Mouse (Mus musculus) embryonic facial prominence, embryonic 11.5 days (tissue): ENCODE results near the gene Sdccag8. TPM values are rescaled to one million over a fixed set of nuclear protein-coding genes. Genes with fewer than 3 reads are reported as not detected.

Experiments used
- ATAC-seq: fragments of 200-750 bp; cut with Nextera tagmentation; replicated peaks from 2 replicates; pipeline ENCODE4 v1.8.0; 2017; ENCODE audit warnings: low read depth; ENCODE audit not compliant: insufficient number of reproducible peaks, low FRiP score, low TSS enrichment
- DNase-seq: peaks from one replicate; pipeline ENCODE4 v3.0.0-alpha.2; 2015; ENCODE audit warnings: low spot score
- H3K27ac ChIP-seq: fragments of 300-500 bp; sonication (generic); replicated peaks from 2 replicates; pipeline ENCODE4 v1.5.1; 2014; ENCODE audit warnings: mild to moderate bottlenecking, low read depth, low read length, control low read depth
- H3K27me3 ChIP-seq: fragments of 300-500 bp; sonication (generic); 2 replicates; pipeline ENCODE4 v1.6.1; 2014; ENCODE audit warnings: mild to moderate bottlenecking, low read length, moderate library complexity, mixed read lengths; ENCODE audit not compliant: control insufficient read depth, insufficient read depth
- H3K36me3 ChIP-seq: fragments of 300-500 bp; sonication (generic); replicated peaks from 2 replicates; pipeline ENCODE4 v1.6.1; 2014; ENCODE audit warnings: low read depth, mild to moderate bottlenecking, low read length, moderate library complexity, mixed read lengths; ENCODE audit not compliant: control insufficient read depth, insufficient read depth
- H3K4me1 ChIP-seq: fragments of 300-500 bp; sonication (generic); 2 replicates; pipeline ENCODE4 v1.6.1; 2014; ENCODE audit warnings: low read length, mixed read lengths; ENCODE audit not compliant: control insufficient read depth, insufficient read depth
- H3K4me2 ChIP-seq: fragments of 300-500 bp; sonication (generic); 2 replicates; pipeline ENCODE4 v1.6.1; 2014; ENCODE audit warnings: low read depth, mild to moderate bottlenecking, control low read depth, low read length, moderate library complexity
- H3K4me3 ChIP-seq: fragments of 300-500 bp; sonication (generic); 2 replicates; pipeline ENCODE4 v1.5.1; 2014; ENCODE audit warnings: low read depth, low read length, control low read depth
- H3K9ac ChIP-seq: fragments of 300-500 bp; sonication (generic); replicated peaks from 2 replicates; pipeline ENCODE4 v1.6.1; 2014; ENCODE audit warnings: mild to moderate bottlenecking, control low read depth, low read length
- H3K9me3 ChIP-seq: fragments of 300-500 bp; sonication (generic); replicated peaks from 2 replicates; pipeline ENCODE4 v1.6.1; 2016; ENCODE audit warnings: mild to moderate bottlenecking, low read length, inconsistent platforms, mixed read lengths; ENCODE audit not compliant: control insufficient read depth
- WGBS: fragments of 180-500 bp; shearing (Covaris S2); extraction: QIAGEN DNeasy Blood & Tissue Kit; methylation state at CpG from one replicate; pipeline ENCODE4 v1.1.7; 2014; 5-methylcytosine and 5-hydroxymethylcytosine counted together
- polyA plus RNA-seq: library from polyadenylated mRNA; unstranded; fragments of >200 nt; fragmentation: Nextera tagmentation; extraction: Ambion mirVana; gene quantifications from 2 replicates; pipeline ENCODE4 v1.2.1, GENCODE M21; 2014

The Sdccag8 gene
- polyA plus RNA-seq, 1 experiment from 2014 or later: 15.7 TPM

DNA sequence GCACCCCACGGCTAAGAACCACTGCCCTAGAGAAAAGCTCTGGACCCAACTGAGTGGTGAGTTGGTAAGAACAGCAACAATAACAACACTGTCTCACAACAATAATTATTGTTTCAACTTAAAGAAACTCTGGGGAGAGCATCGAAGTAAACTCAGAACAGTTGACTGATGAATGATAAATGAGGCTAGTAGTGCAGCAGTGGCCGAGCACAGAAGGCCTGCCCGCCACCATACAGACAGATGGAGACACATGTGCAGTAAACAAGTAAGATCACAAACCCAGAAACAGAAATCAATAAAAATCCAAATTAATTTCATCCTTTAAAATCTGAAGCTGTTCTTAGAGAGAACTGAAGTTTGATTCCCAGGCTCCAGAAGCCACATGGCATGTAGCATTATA is 225.6 kb downstream of the Sdccag8 start:
- DNase-seq: no peak
- Histone ChIP-seq H3K9me3 (no peaks in the 10 kb centered on the region), H3K9ac (no peak overlapping the region), H3K4me1 (no peaks in the 10 kb centered on the region), H3K27ac (no peak overlapping the region), H3K36me3 (no peaks in the 10 kb centered on the region), H3K4me2 (no peak overlapping the region), H3K4me3 (no peak overlapping the region), H3K27me3 (no peaks in the 10 kb centered on the region)
- 60% methylated on average over 4 of the region's 4 CpGs for WGBS
- ATAC-seq: no peak

DNA sequence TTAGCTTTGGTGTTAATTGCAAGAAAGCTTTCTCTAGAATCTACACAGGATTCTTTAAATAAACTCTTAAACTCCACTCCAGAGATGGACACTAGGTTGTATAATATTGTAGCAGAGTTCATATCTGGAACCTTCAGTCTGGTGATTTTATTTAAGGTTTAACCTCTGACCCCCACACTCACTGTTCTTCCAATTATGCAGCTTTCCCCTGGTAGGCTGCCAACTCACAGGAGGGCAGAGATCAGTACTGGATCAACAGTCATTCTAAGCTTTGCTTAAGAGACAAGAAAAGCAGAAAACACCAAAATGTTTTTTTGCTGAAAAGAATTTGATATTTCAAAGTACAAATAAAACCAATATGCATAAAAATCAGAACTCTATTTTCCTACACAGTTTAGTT is 231.4 kb downstream of the Sdccag8 start:
- no peak overlapping the region for H3K27ac ChIP-seq
- ATAC-seq (no peak), DNase-seq (no peak)
- H3K9ac ChIP-seq: no peak overlapping the region
- H3K4me2 ChIP-seq: no peak overlapping the region
- no peak overlapping the region for H3K4me3 ChIP-seq
- H3K36me3 ChIP-seq: no peaks in the 10 kb centered on the region
- no peaks in the 10 kb centered on the region for H3K9me3 ChIP-seq
- no peaks in the 10 kb centered on the region for H3K4me1 ChIP-seq
- no peaks in the 10 kb centered on the region for H3K27me3 ChIP-seq

DNA sequence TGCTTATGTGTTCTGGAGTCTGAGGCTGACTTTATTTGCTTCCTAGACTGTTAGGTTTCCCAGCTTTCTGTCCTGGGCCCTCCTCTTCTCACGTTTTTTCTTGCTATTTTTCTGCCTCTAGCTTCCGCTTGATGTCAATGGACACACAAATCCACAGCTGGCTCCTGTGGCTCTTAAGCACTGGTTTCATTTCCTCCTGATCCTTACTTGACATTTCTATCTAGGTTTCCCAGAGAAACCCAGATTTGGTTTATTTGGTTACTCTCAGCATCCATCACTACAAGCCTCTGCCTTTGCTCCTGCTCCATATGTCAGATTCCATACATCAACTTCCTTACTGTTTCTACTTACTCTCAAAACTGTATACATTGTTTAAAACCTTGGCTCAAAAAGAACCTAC is 232.5 kb downstream of the Sdccag8 start:
- Histone ChIP-seq H3K4me3 (no peak overlapping the region), H3K9ac (no peak overlapping the region), H3K4me1 (no peaks in the 10 kb centered on the region), H3K27ac (no peak overlapping the region), H3K4me2 (no peak overlapping the region), H3K27me3 (no peaks in the 10 kb centered on the region), H3K36me3 (no peaks in the 10 kb centered on the region), H3K9me3 (no peaks in the 10 kb centered on the region)
- DNase-seq (no peak), ATAC-seq (no peak)
- 77% methylated on average over 2 of the region's 2 CpGs for WGBS

DNA sequence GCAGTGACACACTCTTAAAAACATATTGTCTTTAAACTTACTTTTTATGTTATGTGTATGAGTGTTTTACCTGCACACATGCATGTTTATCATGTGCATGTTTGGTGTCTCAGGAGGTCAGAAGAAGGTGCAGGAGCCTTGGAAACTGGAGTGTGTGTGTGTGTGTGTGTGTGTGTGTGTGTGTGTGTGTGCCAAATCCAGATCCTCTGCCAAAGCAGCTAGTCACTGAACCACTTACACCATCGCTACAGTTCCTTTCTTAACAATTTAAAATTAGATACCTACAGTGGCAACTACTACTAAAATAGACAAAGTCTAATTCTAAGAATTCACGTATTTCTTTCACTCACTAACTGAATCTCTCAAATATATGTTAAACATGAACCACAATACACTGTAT is 234.3 kb downstream of the Sdccag8 start:
- WGBS: 90% methylated on average over 2 of the region's 2 CpGs
- ATAC-seq: no peak
- no peak overlapping the region for H3K4me2 ChIP-seq

DNA sequence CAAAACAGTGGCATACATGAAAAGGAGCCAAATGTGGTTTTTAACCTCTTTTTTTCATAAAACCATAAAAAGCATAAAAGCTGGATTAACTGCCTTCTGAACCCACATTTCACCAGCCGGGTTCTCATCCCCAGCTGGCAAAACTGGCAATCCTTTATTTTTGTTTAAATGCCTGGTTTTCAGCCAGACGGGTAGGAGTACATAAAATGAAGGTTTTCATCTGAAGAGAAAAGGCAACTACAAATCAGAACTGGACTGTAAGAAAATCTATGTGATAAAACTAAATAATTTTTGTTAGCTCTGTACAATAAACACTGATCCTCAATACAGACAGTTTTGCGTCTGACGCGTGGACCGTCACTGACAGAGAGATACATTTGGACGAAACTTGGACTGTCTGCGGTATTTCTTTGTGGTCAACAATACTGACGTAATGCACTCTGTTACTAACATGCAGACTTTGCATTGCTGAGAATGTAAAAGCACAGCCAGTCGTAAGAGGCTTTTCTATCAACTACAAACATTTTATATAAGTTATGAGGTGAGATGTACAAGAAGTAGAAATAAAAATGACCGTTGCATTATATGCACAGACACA is 237.0 kb downstream of the Sdccag8 start:
- H3K27ac ChIP-seq: no peak overlapping the region
- 92% methylated on average over 11 of the region's 11 CpGs for WGBS
- no peaks in the 10 kb centered on the region for H3K36me3 ChIP-seq
- no peaks in the 10 kb centered on the region for H3K27me3 ChIP-seq
- no peak overlapping the region for H3K4me2 ChIP-seq
- no peak overlapping the region for H3K4me3 ChIP-seq
- DNase-seq (no peak), ATAC-seq (no peak)
- no peak overlapping the region for H3K9ac ChIP-seq
- no peaks in the 10 kb centered on the region for H3K4me1 ChIP-seq
- no peaks in the 10 kb centered on the region for H3K9me3 ChIP-seq

More for the DNA sequence above, 234.3 kb downstream of the Sdccag8 start:
- DNase-seq: no peak
- Histone ChIP-seq H3K9me3 (no peaks in the 10 kb centered on the region), H3K27ac (no peak overlapping the region), H3K4me1 (no peaks in the 10 kb centered on the region), H3K36me3 (no peaks in the 10 kb centered on the region), H3K9ac (no peak overlapping the region), H3K4me3 (no peak overlapping the region), H3K27me3 (no peaks in the 10 kb centered on the region)

DNA sequence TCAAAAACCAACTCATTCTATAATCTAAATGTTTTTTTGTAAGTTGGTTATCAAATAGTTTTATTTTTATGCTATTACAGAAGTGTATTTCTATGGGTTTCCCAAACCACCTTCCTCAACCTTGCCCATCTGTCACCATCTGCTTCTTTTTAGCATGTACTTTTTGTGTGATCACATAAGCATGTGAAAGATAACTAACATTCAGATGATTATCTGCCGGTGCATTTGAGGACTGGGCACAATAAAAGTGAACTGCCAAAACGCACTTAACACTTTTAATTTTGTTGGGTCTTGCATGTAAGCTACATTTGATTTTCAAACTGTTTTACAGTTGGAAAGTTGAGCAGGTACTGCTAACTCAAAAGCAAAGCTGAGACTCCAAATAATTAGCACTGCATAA is 240.4 kb downstream of the Sdccag8 start:
- Histone ChIP-seq H3K4me3 (no peak overlapping the region), H3K4me2 (no peak overlapping the region), H3K36me3 (no peaks in the 10 kb centered on the region), H3K27ac (no peak overlapping the region), H3K9me3 (no peaks in the 10 kb centered on the region), H3K4me1 (no peaks in the 10 kb centered on the region), H3K27me3 (no peaks in the 10 kb centered on the region), H3K9ac (no peak overlapping the region)
- WGBS: 73% methylated on average over 2 of the region's 2 CpGs
- no peak for ATAC-seq
- no peak for DNase-seq

DNA sequence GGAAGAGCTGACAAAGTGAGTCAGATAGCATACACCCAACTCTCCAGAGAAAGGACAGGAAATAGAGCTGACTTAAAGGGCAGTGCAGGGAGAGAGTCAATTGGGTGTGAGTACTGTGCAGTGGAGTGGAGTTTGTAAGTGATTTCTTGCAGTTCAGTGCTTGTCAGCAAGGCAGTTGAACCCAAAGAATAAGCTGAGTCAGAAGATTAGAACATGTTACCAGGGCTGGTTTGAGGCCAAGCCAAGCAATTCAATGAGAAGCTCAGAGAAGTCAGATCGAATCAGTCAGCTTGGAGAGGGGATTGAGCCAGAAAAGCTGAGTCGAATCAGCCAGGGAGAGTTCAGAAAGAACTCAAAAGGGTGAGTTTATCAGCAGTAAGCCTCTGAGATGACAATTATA is 247.3 kb downstream of the Sdccag8 start:
- Histone ChIP-seq H3K4me1 (no peaks in the 10 kb centered on the region), H3K4me2 (no peak overlapping the region), H3K27me3 (no peaks in the 10 kb centered on the region), H3K36me3 (no peaks in the 10 kb centered on the region), H3K4me3 (no peak overlapping the region), H3K9me3 (no peaks in the 10 kb centered on the region), H3K9ac (no peak overlapping the region), H3K27ac (no peak overlapping the region)
- ATAC-seq (no peak), DNase-seq (no peak)
- 90% methylated on average over 2 of the region's 2 CpGs for WGBS

DNA sequence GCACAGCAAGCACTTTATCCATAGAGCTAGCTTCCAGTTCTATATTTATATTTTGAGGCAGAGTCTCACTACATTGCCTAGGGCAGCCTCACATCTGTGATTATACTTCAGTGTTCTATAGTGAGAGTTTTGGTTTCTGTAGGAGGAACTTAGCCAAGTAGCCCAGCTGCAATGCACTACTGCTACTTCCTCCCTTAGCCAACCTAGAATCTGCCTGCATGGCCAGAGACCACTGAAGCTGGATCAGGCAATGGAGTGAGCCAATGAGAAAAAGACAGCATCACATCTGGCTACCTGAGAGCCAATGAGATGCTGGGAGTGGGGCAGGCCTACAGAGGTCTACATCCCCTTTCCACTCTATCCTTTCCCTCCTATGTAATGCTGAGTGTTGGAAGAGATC is 251.3 kb downstream of the Sdccag8 start:
- Histone ChIP-seq H3K4me3 (no peak overlapping the region), H3K36me3 (no peaks in the 10 kb centered on the region), H3K27ac (no peak overlapping the region), H3K9ac (no peak overlapping the region), H3K27me3 (no peaks in the 10 kb centered on the region), H3K4me1 (no peaks in the 10 kb centered on the region), H3K9me3 (no peaks in the 10 kb centered on the region), H3K4me2 (no peak overlapping the region)
- ATAC-seq (no peak), DNase-seq (no peak)
